Mouse (Mus musculus): ENCODE measurements at regions not wholly inside any gene's neighbourhood (a gene's known extent, or its start where the extent isn't known, plus 50 kb on each side); places are given as distances from the start of the nearest gene placed in this dataset.

DNA sequence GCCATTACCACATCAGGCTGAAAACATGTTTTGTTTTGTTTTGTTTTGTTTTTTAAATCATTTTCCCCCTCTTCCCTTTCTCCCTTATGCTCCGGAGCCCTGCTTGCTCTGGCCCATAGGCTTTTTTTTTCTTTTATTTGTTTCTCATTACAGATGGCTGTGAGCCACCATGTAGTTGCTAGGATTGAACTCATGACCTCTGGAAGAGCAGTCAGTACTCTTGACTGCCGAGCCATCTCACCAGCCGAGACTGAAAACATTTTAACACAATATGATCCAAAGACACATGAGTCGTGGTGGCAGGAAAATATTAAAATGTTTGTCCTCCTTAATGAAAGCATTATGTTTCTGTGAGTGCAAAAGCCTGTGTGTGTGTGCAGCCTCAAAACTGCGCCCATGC lies 65.8 kb upstream of the Sept5 start:
- no peak for TF ChIP-seq POLR2A (IDR thresholded peaks at IDR 0.05; ENCODE audit: borderline replicate concordance, extremely low read depth, low read depth, low read length)
- TF ChIP-seq CTCF (IDR thresholded peaks at IDR 0.05; ENCODE audit: insufficient read depth, low read length) = no peak

Measured in lung, adult 2 months (tissue).